Mouse (Mus musculus): ENCODE measurements around the gene Kcnq1. TPM values are rescaled to one million over a fixed set of nuclear protein-coding genes. Genes with fewer than 3 reads are reported as not detected.

Gene Kcnq1
- polyA plus RNA-seq, 1 experiment from 2014 or later = 0.88 TPM

- no peak overlapping the region for H3K9ac ChIP-seq (replicated peaks)
- H3K27me3 ChIP-seq (replicated peaks) = peaks cover 26% of the 10 kb centered on the region
- 0 out of 2 replicates have a peak, but pooled peaks cover 3% of the 10 kb centered on the region for H3K9me3 ChIP-seq (replicated peaks)
- no peak overlapping the region for H3K4me2 ChIP-seq
- no peak overlapping the region for H3K27ac ChIP-seq (replicated peaks)
- no peak overlapping the region for H3K4me3 ChIP-seq (replicated peaks)
- H3K36me3 ChIP-seq = no peaks in the 10 kb centered on the region
- H3K4me1 ChIP-seq = peaks cover 2% of the 10 kb centered on the region
- ATAC-seq (ENCODE audit: low FRiP score) = no peak
- whole genome bisulfite sequencing = 48% methylated on average over 1 of the region's 1 CpGs
These were observed 6.2 kb downstream of the Kcnq1 start for GRCm38 (mm10) chr7:143112395-143112794.

GRCm38 (mm10) chr7:143114773-143115172 is 8.6 kb downstream of the Kcnq1 start:
- no peak for ATAC-seq (ENCODE audit: low FRiP score)
- Histone ChIP-seq H3K4me1 (0 out of 2 replicates have a peak, but pooled peaks cover 3% of the 10 kb centered on the region), H3K27ac (replicated peaks) (no peak overlapping the region), H3K4me3 (replicated peaks) (no peak overlapping the region), H3K9ac (replicated peaks) (no peak overlapping the region), H3K9me3 (replicated peaks) (0 out of 2 replicates have a peak, but pooled peaks cover 3% of the 10 kb centered on the region), H3K4me2 (no peak overlapping the region), H3K27me3 (replicated peaks) (peaks cover 3% of the 10 kb centered on the region; the same call in 1 of the 2 replicates), H3K36me3 (no peaks in the 10 kb centered on the region)

- WGBS = 89% methylated on average over 5 of the region's 5 CpGs
- 0 out of 2 replicates have a peak, but pooled peaks cover 3% of the 10 kb centered on the region for H3K9me3 ChIP-seq (replicated peaks)
- H3K4me2 ChIP-seq = no peak overlapping the region
These were observed 10.4 kb downstream of the Kcnq1 start for GRCm38 (mm10) chr7:143116521-143116920.

GRCm38 (mm10) chr7:143119407-143119806 is 13.2 kb downstream of the Kcnq1 start:
- no peak for ATAC-seq (ENCODE audit: low FRiP score)
- Histone ChIP-seq H3K27me3 (replicated peaks) (no peaks in the 10 kb centered on the region), H3K4me2 (no peak overlapping the region), H3K27ac (replicated peaks) (no peak overlapping the region), H3K4me3 (replicated peaks) (no peak overlapping the region), H3K9ac (replicated peaks) (no peak overlapping the region), H3K36me3 (no peaks in the 10 kb centered on the region), H3K9me3 (replicated peaks) (0 out of 2 replicates have a peak, but pooled peaks cover 3% of the 10 kb centered on the region), H3K4me1 (0 out of 2 replicates have a peak, but pooled peaks cover 7% of the 10 kb centered on the region)
- 9% methylated on average over 1 of the region's 1 CpGs for WGBS

More at GRCm38 (mm10) chr7:143116521-143116920, 10.4 kb downstream of the Kcnq1 start:
- Histone ChIP-seq H3K27me3 (replicated peaks) (no peaks in the 10 kb centered on the region; the same call in 1 of the 2 replicates), H3K4me3 (replicated peaks) (no peak overlapping the region), H3K36me3 (no peaks in the 10 kb centered on the region), H3K27ac (replicated peaks) (no peak overlapping the region), H3K9ac (replicated peaks) (no peak overlapping the region), H3K4me1 (0 out of 2 replicates have a peak, but pooled peaks cover 4% of the 10 kb centered on the region)
- no peak for ATAC-seq (ENCODE audit: low FRiP score)

- 0 out of 2 replicates have a peak, but pooled peaks cover 1% of the 10 kb centered on the region for H3K9me3 ChIP-seq (replicated peaks)
- H3K27ac ChIP-seq (replicated peaks) = no peak overlapping the region
- WGBS = 75% methylated on average over 3 of the region's 3 CpGs
These were observed 13.7 kb downstream of the Kcnq1 start for GRCm38 (mm10) chr7:143119826-143120225.

GRCm38 (mm10) chr7:143122191-143122590 is 16.0 kb downstream of the Kcnq1 start:
- Histone ChIP-seq H3K27me3 (replicated peaks) (no peaks in the 10 kb centered on the region), H3K9me3 (replicated peaks) (no peaks in the 10 kb centered on the region), H3K9ac (replicated peaks) (no peak overlapping the region), H3K4me3 (replicated peaks) (no peak overlapping the region), H3K4me1 (0 out of 2 replicates have a peak, but pooled peaks cover 7% of the 10 kb centered on the region), H3K27ac (replicated peaks) (no peak overlapping the region), H3K4me2 (no peak overlapping the region), H3K36me3 (no peaks in the 10 kb centered on the region)
- ATAC-seq (ENCODE audit: low FRiP score) = no peak
- WGBS = 85% methylated on average over 5 of the region's 5 CpGs

More at GRCm38 (mm10) chr7:143119826-143120225, 13.7 kb downstream of the Kcnq1 start:
- 0 out of 2 replicates have a peak, but pooled peaks cover 7% of the 10 kb centered on the region for H3K4me1 ChIP-seq
- H3K4me2 ChIP-seq = no peak overlapping the region
- no peak overlapping the region for H3K4me3 ChIP-seq (replicated peaks)
- no peak for ATAC-seq (ENCODE audit: low FRiP score)
- H3K9ac ChIP-seq (replicated peaks) = no peak overlapping the region
- H3K27me3 ChIP-seq (replicated peaks) = no peaks in the 10 kb centered on the region
- no peaks in the 10 kb centered on the region for H3K36me3 ChIP-seq

- no peak overlapping the region for H3K27ac ChIP-seq (replicated peaks)
- no peak for ATAC-seq (ENCODE audit: low FRiP score)
- H3K27me3 ChIP-seq (replicated peaks) = no peaks in the 10 kb centered on the region
- H3K4me1 ChIP-seq = 0 out of 2 replicates have a peak, but pooled peaks cover 7% of the 10 kb centered on the region
- H3K9ac ChIP-seq (replicated peaks) = no peak overlapping the region
- WGBS = 18% methylated on average over 6 of the region's 6 CpGs
- no peak overlapping the region for H3K4me3 ChIP-seq (replicated peaks)
- no peak overlapping the region for H3K4me2 ChIP-seq
- H3K36me3 ChIP-seq = no peaks in the 10 kb centered on the region
- H3K9me3 ChIP-seq (replicated peaks) = no peaks in the 10 kb centered on the region
These were observed 17.9 kb downstream of the Kcnq1 start for GRCm38 (mm10) chr7:143123876-143124669.

- H3K36me3 ChIP-seq = no peaks in the 10 kb centered on the region
- H3K4me1 ChIP-seq = 0 out of 2 replicates have a peak, but pooled peaks cover 3% of the 10 kb centered on the region
These were observed 18.7 kb downstream of the Kcnq1 start for GRCm38 (mm10) chr7:143124902-143125301.

GRCm38 (mm10) chr7:143132815-143133214 is 26.7 kb downstream of the Kcnq1 start:
- WGBS = 82% methylated on average over 5 of the region's 5 CpGs
- H3K27ac ChIP-seq (replicated peaks) = no peak overlapping the region
- no peaks in the 10 kb centered on the region for H3K4me1 ChIP-seq

More at GRCm38 (mm10) chr7:143124902-143125301, 18.7 kb downstream of the Kcnq1 start:
- Histone ChIP-seq H3K27me3 (replicated peaks) (no peaks in the 10 kb centered on the region), H3K27ac (replicated peaks) (no peak overlapping the region), H3K4me3 (replicated peaks) (no peak overlapping the region), H3K4me2 (no peak overlapping the region), H3K9me3 (replicated peaks) (no peaks in the 10 kb centered on the region), H3K9ac (replicated peaks) (no peak overlapping the region)
- 74% methylated on average over 3 of the region's 3 CpGs for WGBS
- no peak for ATAC-seq (ENCODE audit: low FRiP score)

GRCm38 (mm10) chr7:143136125-143136524 is 30.0 kb downstream of the Kcnq1 start:
- no peak overlapping the region for H3K27ac ChIP-seq (replicated peaks)
- WGBS = 75% methylated on average over 2 of the region's 2 CpGs
- no peaks in the 10 kb centered on the region for H3K27me3 ChIP-seq (replicated peaks)
- no peak overlapping the region for H3K4me2 ChIP-seq
- no peaks in the 10 kb centered on the region for H3K4me1 ChIP-seq
- H3K36me3 ChIP-seq = no peaks in the 10 kb centered on the region
- no peak overlapping the region for H3K9ac ChIP-seq (replicated peaks)
- no peaks in the 10 kb centered on the region for H3K9me3 ChIP-seq (replicated peaks)
- no peak for ATAC-seq (ENCODE audit: low FRiP score)
- no peak overlapping the region for H3K4me3 ChIP-seq (replicated peaks)

More at GRCm38 (mm10) chr7:143132815-143133214, 26.7 kb downstream of the Kcnq1 start:
- Histone ChIP-seq H3K9ac (replicated peaks) (no peak overlapping the region), H3K27me3 (replicated peaks) (no peaks in the 10 kb centered on the region), H3K4me3 (replicated peaks) (no peak overlapping the region), H3K4me2 (no peak overlapping the region), H3K9me3 (replicated peaks) (no peaks in the 10 kb centered on the region), H3K36me3 (no peaks in the 10 kb centered on the region)
- no peak for ATAC-seq (ENCODE audit: low FRiP score)

- Histone ChIP-seq H3K9ac (replicated peaks) (no peak overlapping the region), H3K4me2 (no peak overlapping the region), H3K4me1 (no peaks in the 10 kb centered on the region), H3K27ac (replicated peaks) (no peak overlapping the region), H3K4me3 (replicated peaks) (no peak overlapping the region), H3K27me3 (replicated peaks) (no peaks in the 10 kb centered on the region), H3K36me3 (no peaks in the 10 kb centered on the region), H3K9me3 (replicated peaks) (no peaks in the 10 kb centered on the region)
- no peak for ATAC-seq (ENCODE audit: low FRiP score)
- 65% methylated on average over 5 of the region's 5 CpGs for WGBS
These were observed 30.4 kb downstream of the Kcnq1 start for GRCm38 (mm10) chr7:143136561-143136960.

GRCm38 (mm10) chr7:143138789-143139188 is 32.6 kb downstream of the Kcnq1 start:
- WGBS = 24% methylated on average over 1 of the region's 1 CpGs

More at GRCm38 (mm10) chr7:143138789-143139188, 32.6 kb downstream of the Kcnq1 start:
- H3K4me3 ChIP-seq (replicated peaks) = no peak overlapping the region
- H3K27me3 ChIP-seq (replicated peaks) = no peaks in the 10 kb centered on the region
- ATAC-seq (ENCODE audit: low FRiP score) = no peak
- no peak overlapping the region for H3K9ac ChIP-seq (replicated peaks)
- H3K9me3 ChIP-seq (replicated peaks) = no peaks in the 10 kb centered on the region
- no peak overlapping the region for H3K27ac ChIP-seq (replicated peaks)
- no peaks in the 10 kb centered on the region for H3K4me1 ChIP-seq
- no peaks in the 10 kb centered on the region for H3K36me3 ChIP-seq
- H3K4me2 ChIP-seq = no peak overlapping the region
